Mouse (Mus musculus) thymus, adult 2 months (tissue): ENCODE measurements around the gene Sgcd.

ENCODE experiments used
- CTCF ChIP-seq: fragments of 200-500 bp; IDR thresholded peaks from 2 replicates; pipeline ENCODE4 v1.5.1; 2012; ENCODE audit warnings: mild to moderate bottlenecking, control low read depth, low read length, moderate library complexity, borderline replicate concordance; ENCODE audit not compliant: control insufficient read depth, poor library complexity, insufficient read depth; ENCODE audit errors: extremely low read depth
- POLR2A ChIP-seq: fragments of 200-500 bp; IDR thresholded peaks from 2 replicates; pipeline ENCODE4 v1.6.1; 2012; ENCODE audit warnings: mild to moderate bottlenecking, low read length, control low read depth, moderate library complexity; ENCODE audit not compliant: control insufficient read depth, poor library complexity, insufficient read depth; ENCODE audit errors: extremely low read depth

GRCm38 (mm10) chr11:47876633-47877170 is 112.1 kb downstream of the Sgcd start:
- TF ChIP-seq CTCF, result no peak
- no peak for TF ChIP-seq POLR2A
